Mouse (Mus musculus): Measurements from ENCODE around the gene 6030468B19Rik. TPM values are rescaled to one million over a fixed set of nuclear protein-coding genes. Genes with fewer than 3 reads are reported as not detected.
"Not testable (repeated sequence)": the region's sequence is repeated elsewhere in the genome, so short reads cannot be mapped to it uniquely, and the experiment has no call there.

Gene 6030468B19Rik
- polyA plus RNA-seq, 1 experiment, result not detected

DNA sequence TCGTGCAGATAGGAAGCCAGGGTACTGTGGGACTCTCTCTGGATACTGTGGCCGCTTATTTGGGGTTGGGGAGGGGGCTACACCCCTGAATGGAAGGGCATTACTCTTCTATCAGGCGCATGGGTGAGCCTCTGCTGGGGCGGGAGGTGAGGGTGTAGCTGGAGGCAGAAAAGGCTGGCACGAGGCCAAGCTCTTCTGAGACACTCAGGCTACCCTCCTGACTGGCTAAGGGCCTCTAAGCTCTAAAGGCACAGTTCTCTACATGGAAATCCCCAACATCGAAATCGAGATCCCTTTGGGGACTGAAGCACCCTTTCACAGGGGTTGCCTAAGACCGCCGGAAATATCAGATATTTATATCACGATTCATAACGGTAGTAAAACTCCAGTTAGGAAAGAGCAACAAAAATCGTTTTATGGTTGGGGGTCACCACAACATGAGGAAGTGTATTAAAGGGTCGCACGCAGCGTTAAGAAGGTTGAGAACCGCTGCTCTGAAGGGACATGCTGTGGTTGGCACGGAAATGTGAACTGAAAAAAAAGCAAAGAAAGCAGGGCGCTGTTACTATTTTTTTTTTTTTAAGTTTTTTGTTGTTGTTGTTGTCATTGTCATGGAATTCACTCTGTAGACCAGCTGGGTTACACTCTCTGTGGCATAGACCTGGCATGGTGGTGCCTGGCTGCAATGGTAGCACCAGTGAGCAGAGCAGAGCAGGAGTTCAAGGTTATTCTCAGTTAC, 30.9 kb downstream of the 6030468B19Rik start:
- TF ChIP-seq POLR2A (IDR thresholded peaks at IDR 0.05; ENCODE audit: insufficient read depth, low read depth, low read length) (no peak), CTCF (IDR thresholded peaks at IDR 0.05; ENCODE audit: insufficient read depth, low read depth, low read length) (no peak)
- WGBS, result 76% methylated on average over 18 of the region's 18 CpGs
- Histone ChIP-seq H3K4me1 (ENCODE audit: control insufficient read depth, insufficient read depth, low read length) (peaks cover 18% of the 10 kb centered on the region), H3K27ac (ENCODE audit: insufficient read depth, low read depth, low read length) (no peak overlapping the region), H3K4me3 (ENCODE audit: insufficient read depth, low read depth, low read length) (no peak overlapping the region)

DNA sequence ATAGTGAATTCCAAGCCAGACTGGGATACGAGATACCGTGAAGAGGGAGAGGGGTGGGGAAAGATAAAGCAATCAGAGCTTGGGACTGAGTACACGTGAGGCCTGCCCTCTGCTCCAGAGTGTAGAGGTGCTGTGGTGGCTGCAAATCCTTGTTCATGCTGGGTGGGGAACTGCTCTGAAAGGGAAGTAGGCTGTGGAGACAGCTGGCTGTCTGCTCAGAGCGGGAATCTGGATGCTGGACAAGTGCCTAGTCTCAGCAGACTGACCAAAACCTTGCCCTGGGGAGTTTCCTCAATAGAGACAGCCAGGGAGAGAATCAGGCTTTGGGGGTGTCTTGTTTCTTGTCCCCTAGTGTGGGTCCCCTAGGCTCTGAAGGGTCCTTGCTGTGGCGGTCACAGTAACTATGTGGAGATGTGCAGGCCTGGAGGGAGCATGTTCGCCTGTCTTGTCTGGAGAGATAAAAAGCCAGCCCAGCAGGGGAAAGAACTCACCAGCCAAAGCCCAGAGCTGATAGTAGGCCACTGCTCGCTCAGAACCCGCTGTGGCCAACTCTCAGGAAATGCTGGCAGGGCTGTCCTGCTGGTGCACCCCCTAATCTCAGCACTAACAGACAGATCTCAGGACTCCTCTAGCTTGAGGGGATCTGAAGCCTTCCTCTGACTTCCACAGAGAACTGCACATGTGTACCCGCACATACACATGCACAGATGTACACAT, 31.6 kb downstream of the 6030468B19Rik start:
- Histone ChIP-seq H3K4me3 (ENCODE audit: insufficient read depth, low read depth, low read length) (no peak overlapping the region), H3K27ac (ENCODE audit: insufficient read depth, low read depth, low read length) (no peak overlapping the region), H3K4me1 (ENCODE audit: control insufficient read depth, insufficient read depth, low read length) (peaks cover 18% of the 10 kb centered on the region)
- WGBS, result 79% methylated on average over 9 of the region's 9 CpGs
- TF ChIP-seq POLR2A (IDR thresholded peaks at IDR 0.05; ENCODE audit: insufficient read depth, low read depth, low read length) (no peak), CTCF (IDR thresholded peaks at IDR 0.05; ENCODE audit: insufficient read depth, low read depth, low read length) (no peak)

DNA sequence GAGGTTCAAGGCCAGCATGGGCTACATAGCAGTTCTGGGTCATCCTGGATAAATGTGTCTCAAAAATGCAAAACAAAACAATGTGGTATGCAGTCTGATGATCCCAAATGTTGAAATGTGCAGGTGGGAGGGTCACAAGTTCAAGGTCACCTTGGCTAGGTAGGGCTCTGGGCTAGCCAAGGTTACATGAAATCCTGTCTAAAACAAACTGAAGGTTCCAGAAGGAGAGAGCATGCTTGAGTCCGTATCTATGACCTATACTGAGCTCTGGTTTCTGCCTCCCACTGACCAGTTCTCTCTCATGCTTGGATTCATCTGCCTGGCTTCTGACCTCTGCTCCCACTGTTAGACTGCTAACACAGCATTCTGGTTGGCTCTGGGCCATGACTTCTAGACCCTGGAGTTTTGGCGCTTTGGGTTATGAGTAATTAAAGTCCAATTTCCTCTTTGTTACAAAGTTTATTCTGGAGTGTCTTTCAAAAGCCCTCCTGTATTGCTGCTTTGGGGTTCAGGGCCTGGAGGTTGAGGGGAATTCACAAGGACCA, 32.3 kb downstream of the 6030468B19Rik start:
- 81% methylated on average over 2 of the region's 2 CpGs for WGBS
- Histone ChIP-seq H3K4me1 (ENCODE audit: control insufficient read depth, insufficient read depth, low read length) (peaks cover 16% of the 10 kb centered on the region), H3K27ac (ENCODE audit: insufficient read depth, low read depth, low read length) (no peak overlapping the region), H3K4me3 (ENCODE audit: insufficient read depth, low read depth, low read length) (no peak overlapping the region)
- TF ChIP-seq CTCF (IDR thresholded peaks at IDR 0.05; ENCODE audit: insufficient read depth, low read depth, low read length) (no peak), POLR2A (IDR thresholded peaks at IDR 0.05; ENCODE audit: insufficient read depth, low read depth, low read length) (no peak)

DNA sequence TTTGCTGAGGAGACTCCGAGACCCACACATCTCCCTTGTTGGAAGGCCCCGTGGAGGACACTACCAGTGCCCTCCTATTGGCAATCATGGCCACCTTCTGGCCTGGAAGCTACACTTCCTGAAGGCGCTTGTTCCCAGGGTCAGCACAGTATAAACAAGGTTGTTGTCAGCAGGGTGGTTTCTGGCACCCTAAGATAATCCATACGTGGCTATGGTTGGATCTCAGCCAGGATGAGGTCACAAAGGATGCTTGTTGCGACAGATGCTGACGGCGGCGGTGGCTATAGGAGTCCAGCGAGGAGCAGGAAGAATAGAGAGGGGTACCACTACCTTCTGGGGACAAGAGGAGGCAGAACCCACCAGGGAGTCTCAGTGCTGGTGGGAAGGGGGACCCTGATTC, 32.9 kb downstream of the 6030468B19Rik start:
- 76% methylated on average over 9 of the region's 9 CpGs for WGBS
- Histone ChIP-seq H3K27ac (ENCODE audit: insufficient read depth, low read depth, low read length) (no peak overlapping the region), H3K4me1 (ENCODE audit: control insufficient read depth, insufficient read depth, low read length) (peaks cover 12% of the 10 kb centered on the region), H3K4me3 (ENCODE audit: insufficient read depth, low read depth, low read length) (no peak overlapping the region)
- no peak for TF ChIP-seq POLR2A (IDR thresholded peaks at IDR 0.05; ENCODE audit: insufficient read depth, low read depth, low read length)
- no peak for TF ChIP-seq CTCF (IDR thresholded peaks at IDR 0.05; ENCODE audit: insufficient read depth, low read depth, low read length)

DNA sequence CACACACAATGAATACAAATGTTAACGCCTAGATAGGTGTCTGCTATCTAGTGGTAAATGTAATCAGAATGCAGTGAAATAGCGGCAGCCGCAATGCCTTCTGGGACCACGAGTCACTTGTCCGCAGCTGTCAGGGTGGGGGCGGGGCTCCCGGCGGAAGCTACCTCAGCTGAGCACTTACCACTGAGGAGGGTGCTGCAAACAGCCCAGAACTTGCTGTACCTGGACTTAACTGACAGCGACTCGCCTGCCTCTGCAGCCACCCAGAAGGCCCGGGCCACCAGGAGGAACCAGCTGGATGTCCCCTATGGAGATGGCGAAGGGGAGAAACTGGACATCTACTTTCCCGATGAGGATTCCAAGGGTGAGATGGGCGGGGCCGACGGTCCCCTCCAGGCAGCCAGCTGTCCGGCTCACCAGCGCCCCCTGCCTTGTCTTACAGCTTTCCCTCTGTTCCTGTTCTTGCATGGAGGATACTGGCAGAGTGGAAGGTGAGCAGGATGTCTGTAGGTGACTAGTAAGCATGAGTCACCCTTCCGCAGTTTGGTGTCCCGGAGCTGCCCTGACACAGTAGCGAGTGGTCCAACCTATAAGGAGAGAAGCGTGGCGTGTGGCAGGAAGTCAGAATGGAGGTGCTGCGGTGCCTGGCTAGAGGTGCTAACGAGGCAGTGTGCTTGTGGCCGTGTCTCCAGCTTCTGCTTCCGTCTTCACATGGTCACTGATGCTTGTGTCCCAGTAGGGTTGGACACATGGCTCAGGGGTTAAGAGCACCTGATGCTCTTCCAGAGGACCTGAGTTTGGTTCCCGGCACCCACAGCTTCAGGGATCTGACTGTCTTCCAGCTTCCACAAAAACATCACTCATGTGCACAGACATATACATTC, 34.9 kb downstream of the 6030468B19Rik start:
- 26% methylated on average over 28 of the region's 28 CpGs for WGBS
- Histone ChIP-seq H3K27ac (ENCODE audit: insufficient read depth, low read depth, low read length) (no peak overlapping the region), H3K4me1 (ENCODE audit: control insufficient read depth, insufficient read depth, low read length) (peaks cover 11% of the 10 kb centered on the region), H3K4me3 (ENCODE audit: insufficient read depth, low read depth, low read length) (peak overlapping the region; percentile 11; the same call in 1 of the 2 replicates)
- TF ChIP-seq CTCF (IDR thresholded peaks at IDR 0.05; ENCODE audit: insufficient read depth, low read depth, low read length) (0 out of 2 replicates have a peak, but pooled peaks have one; percentile 33), POLR2A (IDR thresholded peaks at IDR 0.05; ENCODE audit: insufficient read depth, low read depth, low read length) (no peak)

DNA sequence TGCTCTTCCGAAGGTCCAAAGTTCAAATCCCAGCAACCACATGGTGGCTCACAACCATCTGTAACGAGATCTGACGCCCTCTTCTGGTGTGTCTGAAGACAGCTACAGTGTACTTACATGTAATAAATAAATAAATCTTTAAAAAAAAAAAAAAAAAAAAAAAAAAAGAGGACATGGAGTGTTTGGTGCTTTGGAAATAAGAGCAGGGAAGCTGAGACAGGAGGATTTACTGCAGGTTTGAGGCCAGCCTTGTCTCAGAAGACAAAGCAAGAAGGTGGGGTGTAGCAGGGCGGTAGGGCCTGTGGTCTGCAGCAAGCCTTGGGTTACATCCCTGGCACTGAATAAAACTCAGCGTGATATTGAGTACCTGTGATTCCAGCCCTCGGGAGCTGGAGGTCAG, 36.0 kb downstream of the 6030468B19Rik start:
- 94% methylated on average over 6 of the region's 6 CpGs for WGBS
- not testable (repeated sequence) for H3K27ac ChIP-seq (ENCODE audit: insufficient read depth, low read depth, low read length); H3K4me3 ChIP-seq (ENCODE audit: insufficient read depth, low read depth, low read length)
- H3K4me1 ChIP-seq (ENCODE audit: control insufficient read depth, insufficient read depth, low read length), result peaks cover 11% of the 10 kb centered on the region

DNA sequence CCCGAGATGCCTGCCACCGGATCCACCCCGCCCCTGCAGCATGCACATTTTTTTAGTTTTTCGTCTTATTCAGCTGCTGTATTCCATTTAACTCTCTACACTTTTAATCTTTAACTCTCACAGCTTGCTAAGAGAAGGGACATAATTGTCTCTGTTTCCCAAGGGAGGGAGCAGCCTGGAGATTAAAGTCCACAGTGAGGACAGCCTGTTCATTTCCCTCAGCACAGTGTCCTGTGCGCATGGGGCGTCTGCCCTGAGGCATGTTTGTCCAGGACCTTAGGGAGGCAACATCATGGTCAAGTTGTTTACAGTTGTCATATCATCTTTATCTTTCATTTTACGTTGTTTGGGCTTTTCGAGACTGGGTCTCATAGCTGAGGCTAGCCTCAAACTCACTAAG, 36.6 kb downstream of the 6030468B19Rik start:
- no peak overlapping the region for H3K27ac ChIP-seq (ENCODE audit: insufficient read depth, low read depth, low read length)
- H3K4me1 ChIP-seq (ENCODE audit: control insufficient read depth, insufficient read depth, low read length), result peaks cover 7% of the 10 kb centered on the region
- TF ChIP-seq CTCF (IDR thresholded peaks at IDR 0.05; ENCODE audit: insufficient read depth, low read depth, low read length), result no peak
- TF ChIP-seq POLR2A (IDR thresholded peaks at IDR 0.05; ENCODE audit: insufficient read depth, low read depth, low read length), result no peak
- 94% methylated on average over 8 of the region's 8 CpGs for WGBS
- H3K4me3 ChIP-seq (ENCODE audit: insufficient read depth, low read depth, low read length), result no peak overlapping the region

DNA sequence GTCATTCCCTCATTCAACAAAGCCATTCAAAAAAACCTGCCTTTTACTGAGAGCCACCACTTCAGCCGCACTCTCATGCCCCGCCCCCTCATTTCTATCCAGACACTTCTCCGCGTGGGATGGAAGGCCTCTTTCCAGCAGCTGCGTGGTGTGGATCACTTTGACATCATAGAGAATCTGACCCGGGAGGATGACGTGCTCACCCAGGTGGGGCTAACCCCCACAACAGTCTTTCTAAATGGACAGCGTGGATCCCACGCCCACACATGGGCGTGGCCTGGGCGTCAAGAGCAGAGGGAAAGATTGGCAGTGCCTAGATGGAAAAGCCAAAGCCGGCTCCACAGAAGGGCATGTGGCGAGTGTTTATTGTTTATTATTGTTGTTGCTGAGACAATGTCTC, 38.8 kb downstream of the 6030468B19Rik start:
- Histone ChIP-seq H3K4me3 (ENCODE audit: insufficient read depth, low read depth, low read length) (no peak overlapping the region), H3K4me1 (ENCODE audit: control insufficient read depth, insufficient read depth, low read length) (peaks cover 7% of the 10 kb centered on the region), H3K27ac (ENCODE audit: insufficient read depth, low read depth, low read length) (no peak overlapping the region)
- TF ChIP-seq POLR2A (IDR thresholded peaks at IDR 0.05; ENCODE audit: insufficient read depth, low read depth, low read length) (no peak), CTCF (IDR thresholded peaks at IDR 0.05; ENCODE audit: insufficient read depth, low read depth, low read length) (no peak)
- 18% methylated on average over 13 of the region's 13 CpGs for WGBS

Data from olfactory bulb, adult 2 months (tissue).